Mouse (Mus musculus): ENCODE data around the gene Cdh8.
"Not testable (repeated sequence)": the region's sequence is repeated elsewhere in the genome, so short reads cannot be mapped to it uniquely, and the experiment has no call there.

The Cdh8 gene

GRCm38 (mm10) chr8:99285103-99285502, 131.2 kb downstream of the Cdh8 start:
- DNase-seq (ENCODE audit: low spot score in 2 of 2) = no peak

GRCm38 (mm10) chr8:99280375-99280774, 135.9 kb downstream of the Cdh8 start:
- no peak for DNase-seq (ENCODE audit: low spot score in 2 of 2)

GRCm38 (mm10) chr8:99267133-99267532, 149.1 kb downstream of the Cdh8 start:
- DNase-seq (ENCODE audit: low spot score in 2 of 2) = no peak

GRCm38 (mm10) chr8:99234372-99234771, 181.9 kb downstream of the Cdh8 start:
- no peak for DNase-seq (ENCODE audit: low spot score in 2 of 2)

GRCm38 (mm10) chr8:99223697-99224096, 192.6 kb downstream of the Cdh8 start:
- no peak for DNase-seq (ENCODE audit: low spot score in 2 of 2)

- no peak for DNase-seq (ENCODE audit: low spot score in 2 of 2)
Observed at GRCm38 (mm10) chr8:99205194-99205593, 211.1 kb downstream of the Cdh8 start.

- no peak for DNase-seq (ENCODE audit: low spot score in 2 of 2)
Observed at GRCm38 (mm10) chr8:99190643-99191042, 225.6 kb downstream of the Cdh8 start.

GRCm38 (mm10) chr8:99186879-99187278, 229.4 kb downstream of the Cdh8 start:
- no peak for DNase-seq (ENCODE audit: low spot score in 2 of 2)

- no peak for DNase-seq (ENCODE audit: low spot score in 2 of 2)
Observed at GRCm38 (mm10) chr8:99184186-99184585, 232.1 kb downstream of the Cdh8 start.

GRCm38 (mm10) chr8:99166966-99167365, 249.3 kb downstream of the Cdh8 start:
- DNase-seq (ENCODE audit: low spot score in 2 of 2) = no peak

GRCm38 (mm10) chr8:99161633-99162032, 254.6 kb downstream of the Cdh8 start:
- no peak for DNase-seq (ENCODE audit: low spot score in 2 of 2)

GRCm38 (mm10) chr8:99145436-99145835, 270.8 kb downstream of the Cdh8 start:
- DNase-seq (ENCODE audit: low spot score in 2 of 2) = no peak

- DNase-seq (ENCODE audit: low spot score in 2 of 2) = not testable (repeated sequence)
Observed at GRCm38 (mm10) chr8:99144761-99145160, 271.5 kb downstream of the Cdh8 start.

- no peak for DNase-seq (ENCODE audit: low spot score in 2 of 2)
Observed at GRCm38 (mm10) chr8:99098453-99098852, 317.8 kb downstream of the Cdh8 start.

- DNase-seq (ENCODE audit: low spot score in 2 of 2) = no peak
Observed at GRCm38 (mm10) chr8:99051344-99051743, 364.9 kb downstream of the Cdh8 start.

- DNase-seq (ENCODE audit: low spot score in 2 of 2) = no peak
Observed at GRCm38 (mm10) chr8:99048664-99049363, 367.5 kb downstream of the Cdh8 start.

GRCm38 (mm10) chr8:99040423-99040822, 375.8 kb downstream of the Cdh8 start:
- no peak for DNase-seq (ENCODE audit: low spot score in 2 of 2)

GRCm38 (mm10) chr8:99031060-99031459, 385.2 kb downstream of the Cdh8 start:
- DNase-seq (ENCODE audit: low spot score in 2 of 2) = no peak

Data from frontal cortex, postnatal 10 days (tissue).